Mouse (Mus musculus): Measurements from ENCODE around the gene Slit3.

Gene Slit3

DNA sequence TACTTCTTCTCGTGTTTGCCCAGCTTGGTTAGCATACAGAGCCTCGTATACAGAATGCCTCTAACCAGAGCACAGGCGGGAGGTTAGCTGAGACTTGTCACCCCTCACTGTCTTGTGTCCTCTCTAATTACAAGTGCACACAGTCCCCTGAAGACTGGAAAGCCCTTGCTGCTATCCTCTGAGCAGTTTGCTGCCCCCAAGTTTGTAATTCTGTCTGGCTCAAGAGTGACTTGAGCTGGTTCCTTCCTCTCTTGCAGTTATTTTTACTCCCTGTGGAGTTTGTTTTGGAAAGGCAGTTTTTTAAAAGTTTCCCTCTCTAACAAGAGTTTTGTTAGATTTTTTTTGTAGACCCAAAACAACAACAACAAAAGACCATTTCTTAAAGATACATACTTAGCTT is 285.0 kb downstream of the Slit3 start:
- no peak for DNase-seq (ENCODE audit: low spot score in 2 of 2)

- DNase-seq (ENCODE audit: low spot score in 2 of 2): no peak
These were observed 285.5 kb downstream of the Slit3 start for GRCm38 (mm10) chr11:35406522-35406921.

- DNase-seq (ENCODE audit: low spot score in 2 of 2): peak; percentile 90
These were observed 286.5 kb downstream of the Slit3 start for GRCm38 (mm10) chr11:35407341-35408154.

- DNase-seq (ENCODE audit: low spot score in 2 of 2): no peak
These were observed 289.4 kb downstream of the Slit3 start for GRCm38 (mm10) chr11:35410431-35410830.

GRCm38 (mm10) chr11:35415768-35416401 is 294.9 kb downstream of the Slit3 start:
- no peak for DNase-seq (ENCODE audit: low spot score in 2 of 2)

DNA sequence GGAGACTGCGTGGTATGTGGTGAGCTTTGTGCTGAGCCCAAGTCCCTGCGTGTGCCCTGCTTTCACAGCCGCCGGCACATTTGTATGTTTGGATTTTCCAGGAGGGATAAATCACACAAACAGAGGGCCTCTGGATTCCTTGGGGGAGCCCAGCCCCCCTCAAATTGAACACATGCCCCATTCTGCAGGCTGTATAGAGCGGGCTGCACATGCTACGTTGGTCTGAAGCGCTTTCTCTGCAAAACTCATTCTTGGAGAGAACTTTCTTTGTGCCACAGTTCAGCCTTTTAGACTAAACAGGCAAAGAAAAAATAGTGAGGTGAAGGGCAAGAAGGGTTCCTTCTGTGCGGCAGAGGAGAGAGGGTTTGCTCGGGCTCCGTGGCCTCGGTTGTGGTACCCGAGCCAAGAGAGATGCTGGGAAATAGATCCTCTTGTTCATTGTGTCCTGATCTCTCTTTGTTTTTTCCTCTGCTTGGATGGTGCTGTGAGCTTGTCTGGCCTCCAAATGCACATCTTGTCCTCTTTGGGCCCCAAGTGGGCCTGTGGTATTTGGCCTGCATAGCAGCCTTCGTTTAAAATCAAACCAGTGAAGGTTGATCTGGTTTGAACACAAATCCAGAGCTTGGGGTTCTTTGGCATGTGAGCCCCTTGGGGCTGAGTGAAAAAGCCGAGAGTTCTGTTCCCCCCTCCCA is 295.5 kb downstream of the Slit3 start:
- DNase-seq (ENCODE audit: low spot score in 2 of 2): no peak

DNA sequence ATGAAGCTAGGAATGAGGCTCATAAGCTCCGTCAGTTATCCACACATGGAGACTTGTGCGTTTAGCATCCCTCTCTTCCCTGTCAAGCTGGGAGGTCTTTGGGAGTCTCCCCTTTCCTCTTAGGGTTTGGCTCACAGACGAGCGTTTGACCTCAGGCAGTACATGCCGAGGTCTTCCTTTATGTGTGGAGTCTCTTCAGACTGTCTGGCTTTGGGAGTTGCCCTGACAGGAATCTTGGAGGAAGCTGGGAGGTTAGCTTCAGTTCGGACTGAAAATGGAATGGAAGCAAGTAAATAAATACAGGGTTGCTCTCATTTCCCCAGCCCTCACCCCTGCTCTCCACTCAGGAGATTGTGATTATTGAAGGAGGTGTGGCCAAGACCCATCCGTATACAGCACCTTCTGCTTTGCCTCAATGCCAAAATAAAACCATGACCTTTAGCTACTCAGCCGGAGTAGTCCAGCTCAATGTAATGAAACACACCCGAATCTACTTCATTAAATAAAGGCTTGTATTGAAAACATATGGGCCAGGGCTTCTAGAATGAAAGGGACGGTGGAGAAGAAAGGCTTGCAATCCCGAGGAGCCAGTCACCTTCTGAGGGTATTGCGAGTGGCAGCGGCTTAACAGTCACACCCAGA is 297.0 kb downstream of the Slit3 start:
- DNase-seq (ENCODE audit: low spot score in 2 of 2): no peak

- no peak for DNase-seq (ENCODE audit: low spot score in 2 of 2)
These were observed 298.0 kb downstream of the Slit3 start for GRCm38 (mm10) chr11:35419013-35419412.

GRCm38 (mm10) chr11:35421728-35422127 is 300.7 kb downstream of the Slit3 start:
- no peak for DNase-seq (ENCODE audit: low spot score in 2 of 2)

- DNase-seq (ENCODE audit: low spot score in 2 of 2): no peak
These were observed 307.0 kb downstream of the Slit3 start for GRCm38 (mm10) chr11:35428036-35428435.

DNA sequence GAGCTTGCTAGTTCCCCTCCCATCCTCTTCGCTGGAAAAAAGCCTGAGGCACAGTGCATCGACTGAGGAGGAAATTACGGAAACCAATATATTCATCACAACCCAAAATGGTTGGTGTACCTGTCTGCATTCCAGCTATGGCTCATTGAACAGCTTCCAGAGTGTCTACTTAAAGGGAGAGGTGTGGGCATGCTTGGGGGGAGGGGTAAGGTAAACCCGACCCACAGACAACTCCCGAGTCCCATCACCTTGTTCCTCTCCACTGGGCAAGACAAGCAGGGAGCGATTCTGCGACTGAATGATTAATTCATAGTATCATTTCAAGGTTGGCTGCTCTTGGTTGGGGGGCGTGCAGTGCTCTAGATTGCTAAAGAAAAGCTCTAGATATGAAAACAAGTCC is 310.1 kb downstream of the Slit3 start:
- DNase-seq (ENCODE audit: low spot score in 2 of 2): no peak

DNA sequence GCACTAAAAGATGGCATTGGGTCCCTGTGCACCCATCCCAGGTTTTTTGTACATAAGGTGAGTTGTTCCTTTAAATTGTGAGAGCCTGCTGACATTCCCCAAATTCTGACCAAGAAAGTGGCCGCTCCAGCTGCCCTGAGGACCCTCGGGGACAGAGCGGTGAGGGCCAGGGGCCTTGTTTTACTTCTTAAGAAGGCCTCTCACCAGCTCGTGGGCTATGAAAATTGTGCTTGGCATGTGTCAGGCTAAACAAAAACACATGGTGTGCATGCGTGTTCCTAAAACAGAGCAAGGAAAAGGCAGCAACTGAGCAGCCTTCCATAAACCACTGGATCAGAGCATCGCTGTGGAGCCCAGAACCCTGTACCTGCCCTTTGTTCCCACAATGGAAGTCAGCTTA is 316.5 kb downstream of the Slit3 start:
- DNase-seq (ENCODE audit: low spot score in 2 of 2): no peak

GRCm38 (mm10) chr11:35440186-35440585 is 319.2 kb downstream of the Slit3 start:
- DNase-seq (ENCODE audit: low spot score in 2 of 2): no peak

DNA sequence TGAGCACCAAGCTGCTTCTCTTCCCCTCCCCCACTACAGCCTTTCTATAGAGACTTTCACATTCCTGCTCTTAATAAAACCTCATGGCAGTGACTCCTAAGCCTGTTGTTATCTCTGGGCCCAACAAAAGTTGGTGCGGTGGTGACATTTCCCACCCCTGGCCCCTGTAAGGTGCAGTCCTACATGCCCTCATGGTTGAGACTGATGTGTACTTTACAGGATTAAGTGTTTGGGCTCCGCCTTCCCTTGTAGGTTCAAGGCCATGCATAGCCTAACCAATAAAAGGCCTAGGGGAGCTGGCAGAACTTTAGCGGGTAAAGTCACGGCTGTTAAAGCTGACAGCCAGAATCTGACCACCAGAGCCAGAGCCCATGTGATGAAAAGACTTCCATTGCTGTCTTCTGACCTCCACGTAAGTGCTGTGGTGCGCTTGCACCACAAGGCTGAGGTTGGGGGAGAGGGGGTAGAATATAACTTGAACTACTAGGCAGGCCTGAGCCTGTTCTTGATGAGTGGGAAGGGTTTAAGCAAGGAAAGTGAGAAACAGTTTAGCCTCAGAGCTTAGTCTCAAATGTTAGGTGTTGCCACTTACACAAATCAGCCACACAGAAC is 323.6 kb downstream of the Slit3 start:
- DNase-seq (ENCODE audit: low spot score in 2 of 2): no peak

- DNase-seq (ENCODE audit: low spot score in 2 of 2): no peak
These were observed 326.9 kb downstream of the Slit3 start for GRCm38 (mm10) chr11:35447951-35448350.

DNA sequence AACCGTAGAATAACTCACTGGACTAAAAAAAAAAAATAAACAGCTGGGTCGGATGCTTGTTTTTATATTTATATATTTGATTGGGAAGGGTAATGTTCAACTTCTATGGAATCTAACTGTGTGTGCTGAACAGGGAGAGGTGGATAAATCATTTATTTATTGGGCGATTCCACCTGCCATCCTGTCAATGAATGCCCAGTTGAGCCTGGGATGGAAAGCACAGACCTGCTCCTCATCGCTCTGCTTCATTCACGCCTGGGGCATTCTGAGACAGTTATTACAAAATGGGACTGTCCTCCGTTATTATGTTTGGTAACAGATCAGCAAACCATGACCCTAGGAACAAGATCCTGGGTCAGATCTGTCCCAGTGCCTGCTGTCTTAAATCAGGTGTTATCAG is 328.2 kb downstream of the Slit3 start:
- DNase-seq (ENCODE audit: low spot score in 2 of 2): no peak

DNA sequence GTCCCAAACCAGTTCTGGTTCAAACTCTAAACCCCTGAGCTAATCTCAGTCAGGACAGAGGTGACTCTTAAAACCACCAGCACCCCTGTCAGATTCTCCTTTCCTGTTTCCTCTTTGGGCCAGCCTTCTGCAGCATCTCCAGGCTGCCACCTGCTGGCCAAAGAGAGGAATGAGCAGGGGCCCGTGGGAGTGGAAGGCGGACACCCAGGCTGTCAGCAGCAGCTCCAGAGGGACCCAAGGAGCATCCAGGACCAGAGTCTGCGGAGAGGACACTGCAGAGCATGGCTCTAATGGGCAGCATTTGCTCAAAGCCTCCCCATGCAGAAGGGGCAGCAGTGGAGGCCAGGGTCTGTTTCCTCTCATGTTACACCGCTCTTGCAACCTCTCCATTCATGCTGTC is 330.6 kb downstream of the Slit3 start:
- DNase-seq (ENCODE audit: low spot score in 2 of 2): peak; percentile 77 to 81

- peak; percentile 60 to 76 for DNase-seq (ENCODE audit: low spot score in 2 of 2)
These were observed 331.4 kb downstream of the Slit3 start for GRCm38 (mm10) chr11:35452413-35452812.

DNA sequence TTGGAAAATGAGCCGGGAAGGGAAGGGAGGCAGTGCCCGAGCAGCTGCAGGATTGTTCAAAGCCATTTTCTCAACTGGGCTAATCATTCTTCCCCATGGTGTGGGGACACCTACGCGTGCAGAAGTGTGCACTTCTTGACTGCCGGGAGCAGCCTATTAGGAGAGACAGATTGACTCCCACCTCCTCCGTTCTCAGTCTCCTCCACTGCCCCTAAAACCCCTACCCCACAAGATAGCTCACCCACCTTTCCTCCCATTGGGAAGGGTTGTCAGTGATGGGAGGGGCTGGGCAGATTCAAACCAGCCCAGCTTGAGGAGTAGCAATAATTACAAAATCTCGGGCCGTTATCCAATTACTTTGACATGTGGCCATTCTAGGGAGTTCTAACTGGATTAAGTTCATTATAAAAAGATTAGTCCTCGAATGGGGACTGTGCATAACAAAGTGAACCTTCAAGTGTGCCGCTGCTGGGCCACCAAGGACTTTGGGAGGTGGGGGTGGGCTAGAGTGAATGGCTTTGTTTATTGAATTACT is 333.2 kb downstream of the Slit3 start:
- no peak for DNase-seq (ENCODE audit: low spot score in 2 of 2)

DNA sequence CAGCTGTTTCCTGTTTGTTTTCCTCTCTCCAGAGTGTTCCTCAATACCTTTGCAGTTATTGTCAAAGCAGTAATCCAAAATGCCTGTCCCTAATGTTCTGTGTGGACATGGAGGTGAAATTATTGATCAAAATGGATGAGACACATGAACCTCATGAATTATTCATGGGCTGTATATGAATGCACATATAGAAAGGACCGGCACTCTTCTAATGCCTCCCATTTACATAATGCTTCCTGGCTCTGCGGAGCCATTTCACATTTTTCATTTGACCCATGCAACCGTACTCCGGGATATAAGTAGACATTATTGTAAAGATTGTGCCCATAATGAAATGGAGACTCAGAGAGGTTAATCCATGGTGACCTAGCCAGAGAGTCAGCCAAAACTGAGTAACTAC is 333.8 kb downstream of the Slit3 start:
- DNase-seq (ENCODE audit: low spot score in 2 of 2): no peak

DNA sequence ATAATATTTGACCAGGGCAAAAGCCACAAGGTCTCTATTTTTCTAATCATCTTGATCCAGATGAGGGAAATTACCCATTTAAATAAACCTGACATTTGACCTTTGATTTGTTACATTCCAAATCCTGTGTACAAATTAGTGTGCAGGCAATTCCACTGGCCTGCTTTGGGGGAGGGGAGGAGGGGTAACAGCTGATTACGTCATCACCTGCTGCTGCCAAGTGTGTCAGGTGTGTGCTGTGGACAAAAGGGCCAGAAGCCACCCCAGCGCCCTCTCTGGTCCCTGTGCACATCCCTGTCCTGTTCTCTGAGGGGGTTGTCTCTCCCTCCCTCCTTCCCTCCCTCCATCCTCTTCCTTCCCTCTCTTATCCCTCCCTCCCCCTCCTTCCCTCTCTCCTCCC is 337.0 kb downstream of the Slit3 start:
- DNase-seq (ENCODE audit: low spot score in 2 of 2): no peak

DNA sequence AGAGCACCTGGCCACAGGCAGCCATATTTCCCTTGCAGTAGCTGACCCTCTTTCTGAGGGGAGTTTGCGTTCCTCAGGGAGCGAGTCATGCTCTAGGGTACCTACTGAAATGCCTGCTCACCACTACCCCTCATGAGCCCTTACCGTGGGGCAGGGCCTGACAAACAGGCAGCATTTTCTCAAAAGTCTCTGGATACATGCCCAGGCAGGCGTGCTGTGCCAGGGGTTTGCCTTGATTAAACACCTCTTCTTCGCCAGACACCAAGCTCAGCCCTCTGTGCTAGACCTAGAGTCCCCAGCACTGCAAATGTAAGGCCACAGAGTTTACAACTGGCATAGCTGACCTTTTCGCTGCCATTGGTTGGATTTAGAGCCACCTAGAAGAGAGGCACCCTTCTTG is 345.7 kb downstream of the Slit3 start:
- DNase-seq (ENCODE audit: low spot score in 2 of 2): no peak
